Mouse (Mus musculus): ENCODE data around the gene Ccnl1. TPM values are rescaled to one million over a fixed set of nuclear protein-coding genes. Genes with fewer than 3 reads are reported as not detected.

Gene Ccnl1
- total and polyA plus RNA-seq, 3 experiments, result 20.1 to 56.5 TPM; not detected in 1

GRCm38 (mm10) chr3:65958102-65958839, at the start of gene Ccnl1 (continued):
- TF ChIP-seq ZC3H11A (IDR thresholded peaks at IDR 0.05; ENCODE audit: low read depth, low read length) (no peak), MXI1 (IDR thresholded peaks at IDR 0.05; ENCODE audit: low read depth, low read length) (peak; percentile 83), ZNF384 (IDR thresholded peaks at IDR 0.05; ENCODE audit: low read depth, low read length) (no peak), GATA1 (IDR thresholded peaks at IDR 0.05; ENCODE audit: low read depth, low read length) (no peak), MYC (IDR thresholded peaks at IDR 0.05; ENCODE audit: low read depth, low read length) (no peak; the same call in 1 of the 2 replicates)

- H3K4me1 ChIP-seq (ENCODE audit: control insufficient read depth in 1 of 2, insufficient read depth in 2 of 2, low read length in 2 of 2), result peaks cover 0 to 5% of the 10 kb centered on the region in 2 experiments; a peak in 1 of 4 replicates
- peaks cover 2% of the 10 kb centered on the region in 2 experiments; a peak in 2 of 4 replicates for H3K27me3 ChIP-seq (ENCODE audit: control insufficient read depth in 1 of 2, insufficient read depth in 2 of 2, low read length in 2 of 2)
- no peaks in the 10 kb centered on the region for H3K79me2 ChIP-seq (ENCODE audit: control insufficient read depth, insufficient read depth, low read length, poor library complexity)
- H3K27ac ChIP-seq (ENCODE audit: control insufficient read depth, low read depth, low read length), result no peak overlapping the region
- no peaks in the 10 kb centered on the region for H3K9me3 ChIP-seq (replicated peaks; ENCODE audit: insufficient read depth, low read length)
- no peak for DNase-seq (ENCODE audit: low read depth, low spot score)
- no peak overlapping the region for H3K4me3 ChIP-seq (ENCODE audit: control insufficient read depth in 1 of 2, insufficient read depth in 1 of 2, low read depth in 2 of 2, low read length in 2 of 2)
- no peak overlapping the region for H3K9ac ChIP-seq (ENCODE audit: control insufficient read depth, low read depth, low read length, poor library complexity, severe bottlenecking)
- no peak for TF ChIP-seq ZMIZ1 (IDR thresholded peaks at IDR 0.05; ENCODE audit: low read depth, low read length)
- TF ChIP-seq ZNF384 (IDR thresholded peaks at IDR 0.05; ENCODE audit: low read depth, low read length), result no peak
- TF ChIP-seq POLR2AphosphoS5 (IDR thresholded peaks at IDR 0.05; ENCODE audit: borderline replicate concordance, low read depth, low read length), result no peak
- no peak for TF ChIP-seq MAX (IDR thresholded peaks at IDR 0.05; ENCODE audit: low read length)
- TF ChIP-seq POLR2AphosphoS2 (IDR thresholded peaks at IDR 0.05; ENCODE audit: low read length), result no peak
- no peak for TF ChIP-seq CHD2 (IDR thresholded peaks at IDR 0.05; ENCODE audit: low read length)
- TF ChIP-seq ZC3H11A (IDR thresholded peaks at IDR 0.05; ENCODE audit: low read depth, low read length), result no peak
- no peak for TF ChIP-seq TBP (IDR thresholded peaks at IDR 0.05; ENCODE audit: low read depth, low read length)
- no peak for TF ChIP-seq RAD21 (IDR thresholded peaks at IDR 0.05; ENCODE audit: low read depth, low read length)
- no peak for TF ChIP-seq GATA1 (IDR thresholded peaks at IDR 0.05; ENCODE audit: low read depth, low read length)
- no peak for TF ChIP-seq SIN3A (IDR thresholded peaks at IDR 0.05; ENCODE audit: low read length)
- no peak for TF ChIP-seq ETS1 (IDR thresholded peaks at IDR 0.05; ENCODE audit: low read depth, low read length)
- no peak for TF ChIP-seq USF2 (IDR thresholded peaks at IDR 0.05; ENCODE audit: borderline replicate concordance in 1 of 2, insufficient read depth in 1 of 2, low read depth in 1 of 2, low read length in 2 of 2)
- TF ChIP-seq ZKSCAN1 (IDR thresholded peaks at IDR 0.05; ENCODE audit: low read depth, low read length), result no peak
- no peak for TF ChIP-seq CTCF (IDR thresholded peaks at IDR 0.05 in 2 of 3, conservative IDR thresholded peaks at IDR 0.05 in 1 of 3; ENCODE audit: control insufficient read depth in 1 of 3, insufficient read depth in 1 of 3, low read depth in 2 of 3, low read length in 3 of 3, poor library complexity in 1 of 3, severe bottlenecking in 1 of 3)
- no peak for TF ChIP-seq POLR2A (IDR thresholded peaks at IDR 0.05; ENCODE audit: control insufficient read depth in 1 of 2, insufficient read depth in 1 of 2, low read depth in 1 of 2, low read length in 2 of 2, poor library complexity in 1 of 2)
- no peak for TF ChIP-seq EP300 (IDR thresholded peaks at IDR 0.05; ENCODE audit: low read depth in 1 of 2, low read length in 2 of 2)
- no peaks in the 10 kb centered on the region; a peak in 1 of 4 replicates for H3K36me3 ChIP-seq (ENCODE audit: control insufficient read depth in 1 of 2, insufficient read depth in 2 of 2, low read length in 2 of 2)
These were observed 46.9 kb upstream of the Ccnl1 start for GRCm38 (mm10) chr3:66004989-66005388.
